Mouse (Mus musculus) cortical plate, adult 2 months (tissue): ENCODE results near the gene Fggy. TPM values are rescaled to one million over a fixed set of nuclear protein-coding genes. Genes with fewer than 3 reads are reported as not detected.

Source experiments
- H3K27ac ChIP-seq: fragments of 200-500 bp; 2 replicates; pipeline ENCODE4 v1.5.1; 2012; ENCODE audit warnings: low read length, control low read depth, inconsistent platforms; ENCODE audit not compliant: insufficient read depth
- H3K4me1 ChIP-seq: fragments of 200-500 bp; 2 replicates; pipeline ENCODE4 v1.6.1; 2011; ENCODE audit warnings: low read length; ENCODE audit not compliant: control insufficient read depth, insufficient read depth
- H3K4me3 ChIP-seq: fragments of 200-500 bp; 2 replicates; pipeline ENCODE4 v1.5.1; 2011; ENCODE audit warnings: mild to moderate bottlenecking, low read length, control low read depth; ENCODE audit not compliant: insufficient read depth
- CTCF ChIP-seq: fragments of 200-500 bp; IDR thresholded peaks from 2 replicates; pipeline ENCODE4 v1.5.1; 2011; ENCODE audit warnings: mild to moderate bottlenecking, control low read depth, low read length; ENCODE audit not compliant: insufficient read depth; ENCODE audit errors: extremely low read depth
- POLR2A ChIP-seq: fragments of 200-500 bp; IDR thresholded peaks from 2 replicates; pipeline ENCODE4 v1.6.1; 2011; ENCODE audit warnings: mild to moderate bottlenecking, low read length, control low read depth; ENCODE audit not compliant: insufficient read depth; ENCODE audit errors: extremely low read depth
- polyA plus RNA-seq: library from polyadenylated mRNA; depleted of rRNA; stranded (reverse); fragments of >200 nt; gene quantifications from 2 replicates; pipeline ENCODE4 v1.2.3, GENCODE M21; 2012

The Fggy gene
- polyA plus RNA-seq, 1 experiment, result 16.5 TPM

DNA sequence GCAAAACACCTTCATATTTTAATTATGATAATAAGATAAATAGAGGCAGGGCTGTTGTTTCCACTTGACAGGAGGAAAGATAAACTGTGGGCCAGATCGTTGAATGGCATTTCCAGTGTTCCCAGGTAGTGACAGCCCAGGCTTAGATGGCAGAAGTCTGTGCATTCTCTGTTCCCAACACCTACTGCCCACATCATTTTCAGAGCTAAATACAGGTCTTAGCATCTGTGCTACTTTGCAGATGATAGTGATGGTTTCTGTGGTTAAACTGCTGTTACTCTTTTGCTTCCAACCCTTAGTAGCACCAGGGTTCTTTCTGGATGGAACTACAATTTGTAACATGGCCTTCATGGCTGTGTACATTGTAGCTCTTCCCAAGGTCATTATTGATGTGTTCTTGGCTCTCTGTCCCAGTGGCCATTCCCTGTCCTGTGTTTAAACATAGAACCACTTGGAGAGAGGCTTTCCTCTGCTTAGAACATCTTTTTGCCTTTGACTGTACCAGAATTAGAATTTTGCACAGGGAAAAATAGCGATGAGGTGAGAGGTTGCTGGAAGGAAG, 31.5 kb downstream of the Fggy start:
- Histone ChIP-seq H3K4me3 (no peak overlapping the region), H3K4me1 (peaks cover 6% of the 10 kb centered on the region), H3K27ac (peak overlapping the region; percentile 61; the same call in 1 of the 2 replicates)
- TF ChIP-seq POLR2A, result no peak
- no peak for TF ChIP-seq CTCF

DNA sequence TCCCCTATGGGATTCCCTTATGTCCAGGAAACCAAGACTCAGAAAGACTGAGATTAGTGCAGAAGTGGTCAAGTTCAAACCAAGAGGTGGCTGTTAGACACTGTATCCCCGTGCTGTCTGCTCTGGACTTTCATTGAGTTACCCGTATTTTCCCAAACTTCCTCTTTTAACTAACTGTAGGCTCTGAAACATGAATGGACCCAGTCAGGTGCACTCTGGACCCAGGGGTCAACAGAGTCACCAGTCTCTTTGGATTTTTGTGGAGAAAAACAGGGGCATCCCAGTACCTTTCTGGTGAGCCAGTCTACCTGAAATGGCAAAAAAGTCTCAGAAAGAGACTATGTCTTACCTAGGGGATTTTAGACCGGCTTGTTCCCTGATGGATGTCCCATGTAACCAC, 33.6 kb downstream of the Fggy start:
- TF ChIP-seq CTCF (no peak), POLR2A (no peak)
- Histone ChIP-seq H3K4me1 (peaks cover 6% of the 10 kb centered on the region), H3K27ac (no peak overlapping the region), H3K4me3 (no peak overlapping the region)

- Histone ChIP-seq H3K4me3 (no peak overlapping the region), H3K27ac (no peak overlapping the region), H3K4me1 (no peaks in the 10 kb centered on the region)
- TF ChIP-seq CTCF (no peak), POLR2A (no peak)
Observed at GRCm38 (mm10) chr4:95597208-95597607, 39.9 kb downstream of the Fggy start.

DNA sequence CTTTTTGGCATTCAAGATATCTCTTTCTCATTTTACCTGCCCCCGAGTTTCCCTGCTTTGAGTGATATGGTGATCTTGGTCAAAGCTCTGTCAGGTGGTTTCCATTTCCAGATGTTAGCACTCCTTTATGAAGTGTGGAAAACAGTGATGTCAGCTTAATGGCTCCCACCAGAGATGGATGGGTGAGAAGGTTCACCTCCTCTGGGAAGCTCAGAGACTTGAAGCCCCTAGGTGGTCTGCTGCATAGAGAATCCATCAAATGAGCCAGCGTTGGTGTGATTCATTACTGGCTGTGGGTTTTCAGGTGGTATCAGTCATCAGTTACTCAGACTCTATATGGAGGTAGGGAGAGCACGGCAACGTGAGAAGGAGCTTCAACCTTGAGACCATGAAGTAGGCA, 44.5 kb downstream of the Fggy start:
- H3K27ac ChIP-seq, result no peak overlapping the region
- no peak for TF ChIP-seq CTCF
- no peak for TF ChIP-seq POLR2A
- no peaks in the 10 kb centered on the region for H3K4me1 ChIP-seq
- H3K4me3 ChIP-seq, result no peak overlapping the region

DNA sequence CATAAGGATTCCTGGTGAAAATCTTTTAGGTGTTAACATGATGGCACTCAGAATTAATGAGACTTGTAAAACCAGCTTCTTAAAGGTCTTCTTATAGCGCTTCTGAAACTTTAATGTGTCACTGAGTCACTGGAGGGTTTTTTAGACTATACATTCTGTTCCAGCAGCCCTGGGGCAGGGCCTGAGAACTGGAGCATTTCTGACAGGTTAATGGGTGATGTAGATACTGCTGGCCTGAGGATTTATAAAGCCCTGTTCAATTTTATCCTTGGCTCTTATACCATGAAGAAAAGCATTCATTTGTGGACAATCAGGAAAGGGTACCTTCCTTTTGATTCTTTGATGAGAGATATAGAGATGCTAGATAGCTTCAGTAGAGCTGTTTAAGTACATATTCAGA, 45.9 kb downstream of the Fggy start:
- Histone ChIP-seq H3K4me3 (no peak overlapping the region), H3K4me1 (no peaks in the 10 kb centered on the region), H3K27ac (no peak overlapping the region)
- TF ChIP-seq POLR2A (no peak), CTCF (no peak)

DNA sequence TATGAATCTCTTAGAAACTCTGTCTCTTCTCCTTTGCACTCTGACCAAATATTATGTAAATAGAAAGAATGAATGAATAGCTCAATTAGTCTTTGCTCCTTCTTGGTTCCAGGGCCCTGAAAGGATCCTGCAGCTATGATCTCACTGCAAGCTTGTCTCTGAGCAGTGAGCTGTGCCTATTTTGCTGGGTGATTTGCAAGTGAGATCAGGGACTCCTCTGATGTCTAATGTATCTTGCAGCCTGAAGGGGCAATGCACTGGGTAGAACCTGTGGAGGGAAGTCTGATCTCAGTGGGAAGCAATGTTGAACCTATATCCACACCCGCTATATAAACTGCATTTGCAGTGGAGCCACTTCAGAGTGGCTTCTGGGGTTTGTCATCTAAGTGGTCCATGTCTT, 53.4 kb downstream of the Fggy start:
- no peak overlapping the region for H3K4me3 ChIP-seq
- no peak for TF ChIP-seq CTCF
- no peak for TF ChIP-seq POLR2A
- no peak overlapping the region for H3K27ac ChIP-seq
- H3K4me1 ChIP-seq, result no peaks in the 10 kb centered on the region

DNA sequence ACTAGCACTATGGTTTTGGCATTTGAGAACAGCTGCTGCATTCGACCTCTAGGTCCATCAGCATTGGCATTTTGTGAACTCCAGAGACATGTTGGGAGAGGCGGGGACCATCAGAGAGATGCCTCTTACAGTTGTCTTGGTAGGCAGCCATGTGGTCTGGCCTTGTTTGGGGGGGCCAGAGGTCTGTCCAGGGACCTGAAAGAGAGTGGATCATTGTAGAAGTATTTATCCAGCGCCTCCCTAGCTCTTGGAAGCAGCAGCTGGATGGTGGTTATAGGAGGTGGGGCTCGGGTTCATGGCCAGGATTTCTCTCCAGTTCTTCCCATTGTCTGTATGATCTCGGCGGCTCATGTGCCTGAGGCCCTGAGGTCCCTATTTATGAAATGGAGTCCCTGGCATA, 54.1 kb downstream of the Fggy start:
- Histone ChIP-seq H3K4me3 (no peak overlapping the region), H3K4me1 (no peaks in the 10 kb centered on the region), H3K27ac (no peak overlapping the region)
- TF ChIP-seq CTCF (no peak), POLR2A (no peak)

- Histone ChIP-seq H3K27ac (no peak overlapping the region), H3K4me3 (no peak overlapping the region), H3K4me1 (no peaks in the 10 kb centered on the region)
- TF ChIP-seq CTCF, result no peak
- TF ChIP-seq POLR2A, result no peak
Observed at GRCm38 (mm10) chr4:95621046-95621445, 63.7 kb downstream of the Fggy start.

GRCm38 (mm10) chr4:95624696-95625095, 67.4 kb downstream of the Fggy start:
- no peaks in the 10 kb centered on the region for H3K4me1 ChIP-seq
- no peak overlapping the region for H3K4me3 ChIP-seq
- no peak overlapping the region for H3K27ac ChIP-seq
- TF ChIP-seq CTCF (no peak), POLR2A (no peak)

DNA sequence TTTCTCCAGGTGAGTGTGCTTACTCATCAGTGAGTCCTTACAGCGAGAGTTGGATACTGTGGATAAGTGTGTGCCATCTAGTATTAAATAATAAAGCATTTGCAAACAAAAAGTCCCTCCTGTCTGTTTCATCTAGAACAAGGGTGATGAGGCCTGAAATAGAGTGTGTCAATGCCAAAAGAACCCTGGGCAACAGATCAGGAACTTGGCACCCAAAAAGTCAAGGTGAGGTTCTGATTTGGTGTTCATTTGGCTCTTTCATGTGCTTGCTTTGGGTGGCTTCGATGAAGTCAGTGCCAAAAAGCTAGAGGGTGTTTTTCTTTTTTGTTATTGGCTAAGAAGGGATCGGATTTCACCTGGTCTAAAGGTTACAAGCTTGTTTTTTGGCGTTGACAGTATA, 68.3 kb downstream of the Fggy start:
- TF ChIP-seq CTCF (no peak), POLR2A (no peak)

DNA sequence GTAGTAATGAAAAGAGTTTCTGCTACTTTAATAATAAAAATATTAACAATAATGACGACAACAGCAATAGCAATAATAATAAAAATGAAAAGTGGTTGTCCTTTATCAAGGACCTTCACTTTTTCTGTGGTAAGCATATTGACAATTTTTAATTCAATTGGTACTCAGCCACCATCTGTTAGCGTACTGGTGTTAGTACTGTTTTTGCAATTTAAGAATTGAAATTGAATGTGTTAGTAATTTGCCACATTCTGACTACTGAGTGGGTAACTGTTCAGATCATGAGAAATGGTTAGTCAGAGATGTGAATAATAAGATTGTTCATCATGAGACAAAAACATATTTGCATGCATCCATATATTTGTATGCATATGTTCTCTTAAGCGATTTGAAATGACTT, 68.9 kb downstream of the Fggy start:
- no peaks in the 10 kb centered on the region for H3K4me1 ChIP-seq
- no peak for TF ChIP-seq POLR2A
- no peak for TF ChIP-seq CTCF
- no peak overlapping the region for H3K27ac ChIP-seq
- no peak overlapping the region for H3K4me3 ChIP-seq

More for the DNA sequence above, 68.3 kb downstream of the Fggy start:
- Histone ChIP-seq H3K4me1 (no peaks in the 10 kb centered on the region), H3K4me3 (no peak overlapping the region), H3K27ac (no peak overlapping the region)
